Mouse (Mus musculus) gastrocnemius, adult 8-10 months (tissue): ENCODE measurements around the gene Chrna4. TPM values are rescaled to one million over a fixed set of nuclear protein-coding genes. Genes with fewer than 3 reads are reported as not detected.

Experiments
- total RNA-seq, 4 experiments: library from RNA; stranded (reverse); gene quantifications; 2 replicates each; pipeline ENCODE4 v1.2.4; 2022

Chrna4 gene
- total RNA-seq, 4 experiments from 2014 or later = 0.09 to 0.15 TPM; not detected in 2

Other genes with a start within 250 kb of the Chrna4 start
- 10 to 100 TPM; 35.2 to 43.3 (median 38.5) TPM for gene Ythdf1, start 122.6 kb downstream of the Chrna4 start, total RNA-seq
- gene Birc7, start 114.5 kb downstream of the Chrna4 start, total RNA-seq = not detected
- gene Nkain4, start 88.8 kb downstream of the Chrna4 start, total RNA-seq = 1 to 10 TPM in 1 of 4 experiments, not detected in 3; 1.4 TPM
- gene Arfgap1, start 76.3 kb downstream of the Chrna4 start, total RNA-seq = 10 to 100 TPM; 31.7 to 34.2 (median 33.0) TPM
- gene Col20a1, start 57.0 kb downstream of the Chrna4 start, total RNA-seq = 1 to 10 TPM in 2 of 4 experiments, under 1 TPM in 2; 0.75 to 1.8 (median 1.2) TPM
- under 1 TPM in 2 of 4 experiments, not detected in 2; 0.15 to 0.19 TPM for gene Kcnq2, start 91.8 kb upstream of the Chrna4 start, total RNA-seq
- 1,000 to 10,000 TPM; 1,913 to 2,067 (median 2,007) TPM for gene Eef1a2, start 113.5 kb upstream of the Chrna4 start, total RNA-seq
- 10 to 100 TPM; 38.4 to 43.8 (median 40.1) TPM for gene Ppdpf, start 143.7 kb upstream of the Chrna4 start, total RNA-seq
- not detected for gene Ptk6, start 159.2 kb upstream of the Chrna4 start, total RNA-seq
- under 1 TPM in 2 of 4 experiments, not detected in 2; 0.22 to 0.24 TPM for gene Srms, start 169.6 kb upstream of the Chrna4 start, total RNA-seq
- gene Fndc11, start 176.5 kb upstream of the Chrna4 start, total RNA-seq = not detected
- 1 to 10 TPM; 1.4 to 1.8 (median 1.6) TPM for gene Helz2, start 198.5 kb upstream of the Chrna4 start, total RNA-seq
- gene Gmeb2, start 244.5 kb upstream of the Chrna4 start, total RNA-seq = 1 to 10 TPM; 6.8 to 9.8 (median 7.9) TPM